Mouse (Mus musculus): ENCODE measurements around the gene Cfap43.
A peak's percentile ranks its signal among the peaks of the same experiment; 100 is the strongest.

The Cfap43 gene

DNA sequence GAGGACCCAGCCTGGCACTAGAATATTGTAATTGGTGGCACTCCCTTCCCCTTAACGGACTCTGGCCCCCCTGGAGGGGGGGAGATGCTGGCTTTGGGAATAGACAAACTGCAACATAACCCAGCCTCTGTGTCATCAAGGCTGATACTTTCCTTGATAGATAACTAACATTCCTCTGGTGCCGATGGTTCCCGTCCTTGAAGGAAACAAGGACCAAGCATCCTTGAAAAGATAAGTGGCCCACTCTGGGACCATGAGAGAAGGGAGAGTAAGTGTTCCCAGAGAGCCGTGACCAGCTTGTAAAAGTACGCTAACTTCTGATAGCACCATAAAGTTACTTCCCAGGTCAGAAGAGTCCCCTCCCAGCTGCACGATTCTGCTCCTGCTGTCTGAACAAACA is 196.6 kb downstream of the Cfap43 start:
- DNase-seq (ENCODE audit: inconsistent age in 2 of 2, low spot score in 1 of 2) = peak; percentile 20 to 62

DNA sequence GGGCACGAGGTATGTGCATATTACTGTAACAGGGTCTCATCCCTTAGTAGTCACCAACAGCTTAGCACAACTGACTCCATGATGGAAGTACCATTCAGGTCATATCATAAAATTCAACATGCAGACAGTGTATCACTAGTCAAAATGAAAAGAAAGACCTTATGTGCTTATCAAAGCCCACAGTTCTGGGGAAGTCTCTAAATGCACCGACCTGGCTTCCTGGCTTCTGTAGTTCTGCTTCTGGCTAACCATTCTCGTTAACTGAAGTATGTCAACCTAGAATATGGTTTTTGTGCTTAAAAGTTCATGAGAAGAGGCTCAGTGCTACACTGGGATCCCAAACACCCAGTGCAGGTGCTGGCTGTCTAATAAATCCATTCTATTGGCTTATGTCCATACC is 199.9 kb downstream of the Cfap43 start:
- DNase-seq (ENCODE audit: inconsistent age in 2 of 2, low spot score in 1 of 2) = no peak

- DNase-seq (ENCODE audit: inconsistent age in 2 of 2, low spot score in 1 of 2) = no peak
Observed at GRCm38 (mm10) chr19:47716144-47716543, 202.9 kb downstream of the Cfap43 start.

DNA sequence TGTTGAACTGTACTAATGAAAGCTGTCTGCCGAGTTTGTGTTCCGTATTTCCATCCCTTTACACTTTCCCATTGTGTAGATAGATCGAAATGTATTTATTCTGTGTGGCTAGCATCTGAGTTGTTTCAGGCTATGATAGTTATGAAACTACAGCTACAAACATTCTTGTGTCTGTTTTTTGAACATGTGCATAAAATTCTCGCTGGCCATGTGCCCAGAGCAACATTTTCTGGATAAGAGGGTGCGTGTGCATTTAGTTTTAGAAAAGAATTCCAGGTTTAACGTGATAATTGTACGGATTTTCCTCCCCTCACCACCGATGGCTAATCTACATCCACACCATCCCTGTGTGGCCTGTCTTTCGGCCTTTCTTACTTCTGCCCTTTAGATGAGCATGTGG is 205.6 kb downstream of the Cfap43 start:
- DNase-seq (ENCODE audit: inconsistent age in 2 of 2, low spot score in 1 of 2) = no peak

DNA sequence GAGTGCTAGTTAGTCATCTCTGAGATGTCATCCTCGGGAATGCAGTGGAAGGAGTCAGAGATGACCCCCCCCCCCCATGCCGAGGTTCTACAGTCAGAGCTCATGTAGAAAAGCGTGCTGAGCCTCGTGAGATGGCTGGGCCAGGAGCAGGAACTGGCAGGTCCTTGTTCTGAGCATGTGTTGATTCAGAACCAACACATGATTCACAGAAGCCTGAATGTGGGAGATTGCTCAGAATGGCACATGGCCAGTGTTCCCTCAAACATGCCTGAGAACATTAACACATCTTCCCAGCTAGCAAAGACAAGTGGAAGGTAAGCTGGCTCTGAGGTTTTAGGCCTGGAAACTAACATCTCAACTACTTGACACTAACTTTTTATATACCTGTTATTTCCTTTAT is 208.7 kb downstream of the Cfap43 start:
- no peak for DNase-seq (ENCODE audit: inconsistent age in 2 of 2, low spot score in 1 of 2)

DNA sequence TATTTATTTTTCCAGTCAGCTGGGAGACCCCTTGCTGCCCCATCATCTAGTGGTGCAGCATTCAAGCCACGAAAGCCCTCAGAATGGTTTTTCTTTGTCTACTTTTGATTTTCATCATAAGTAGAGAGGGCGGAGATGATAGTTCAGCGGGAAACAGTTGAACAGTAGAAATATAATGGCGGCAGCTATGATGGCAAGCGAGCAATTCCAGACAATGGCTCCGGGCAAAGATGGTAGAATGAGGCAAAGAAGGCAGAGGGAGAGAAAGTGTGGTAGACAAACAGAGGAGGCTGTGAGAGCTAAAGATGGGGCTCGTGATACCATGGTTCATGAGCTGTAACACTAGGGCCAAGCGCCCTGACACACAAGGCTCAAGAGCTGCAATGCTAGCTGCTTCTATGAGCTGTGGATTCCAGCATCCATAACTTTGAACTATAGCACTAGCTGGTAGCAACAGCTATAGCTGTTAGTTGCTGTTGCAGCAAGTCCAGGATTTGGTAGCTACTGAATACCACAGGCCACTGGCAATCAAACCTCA is 213.2 kb downstream of the Cfap43 start:
- DNase-seq (ENCODE audit: inconsistent age in 2 of 2, low spot score in 1 of 2) = no peak

DNA sequence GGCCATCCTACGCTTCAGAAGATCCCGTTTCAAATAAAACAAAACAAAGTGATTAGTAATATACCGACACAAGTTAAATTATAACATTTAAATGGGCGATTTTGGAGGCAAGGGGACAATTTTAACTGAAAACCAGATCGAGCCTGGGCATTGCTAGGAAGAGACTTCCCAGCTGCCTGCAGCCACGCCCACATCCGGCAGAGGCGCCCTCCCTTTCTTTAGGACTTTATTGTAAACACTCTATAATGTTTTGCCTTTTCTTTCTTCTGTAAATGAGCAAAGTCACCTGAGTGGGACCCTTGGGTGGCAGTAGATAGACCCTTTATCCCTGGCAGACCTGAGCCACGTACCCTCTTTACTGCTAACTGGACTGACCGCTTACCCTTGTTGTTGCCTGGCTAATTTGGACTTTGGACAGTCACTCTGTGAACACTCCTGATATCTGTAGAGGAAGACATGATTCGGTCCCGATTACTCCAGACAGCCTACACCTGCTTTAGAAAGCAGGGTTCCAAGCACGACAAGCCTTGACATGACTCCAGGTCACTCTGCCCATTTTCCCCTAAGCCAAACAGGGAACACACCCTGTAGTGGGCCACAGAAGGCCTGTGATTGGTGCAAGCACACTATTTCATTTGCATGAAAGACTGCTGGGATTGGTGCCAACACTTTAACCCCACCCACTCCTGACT is 213.9 kb downstream of the Cfap43 start:
- no peak for DNase-seq (ENCODE audit: inconsistent age in 2 of 2, low spot score in 1 of 2)

- no peak for DNase-seq (ENCODE audit: inconsistent age in 2 of 2, low spot score in 1 of 2)
Observed at GRCm38 (mm10) chr19:47700509-47700908, 218.6 kb downstream of the Cfap43 start.

- peak; percentile 74 to 87 for DNase-seq (ENCODE audit: inconsistent age in 2 of 2, low spot score in 1 of 2)
Observed at GRCm38 (mm10) chr19:47699743-47700142, 219.3 kb downstream of the Cfap43 start.

GRCm38 (mm10) chr19:47698266-47698665 is 220.8 kb downstream of the Cfap43 start:
- no peak for DNase-seq (ENCODE audit: inconsistent age in 2 of 2, low spot score in 1 of 2)

DNA sequence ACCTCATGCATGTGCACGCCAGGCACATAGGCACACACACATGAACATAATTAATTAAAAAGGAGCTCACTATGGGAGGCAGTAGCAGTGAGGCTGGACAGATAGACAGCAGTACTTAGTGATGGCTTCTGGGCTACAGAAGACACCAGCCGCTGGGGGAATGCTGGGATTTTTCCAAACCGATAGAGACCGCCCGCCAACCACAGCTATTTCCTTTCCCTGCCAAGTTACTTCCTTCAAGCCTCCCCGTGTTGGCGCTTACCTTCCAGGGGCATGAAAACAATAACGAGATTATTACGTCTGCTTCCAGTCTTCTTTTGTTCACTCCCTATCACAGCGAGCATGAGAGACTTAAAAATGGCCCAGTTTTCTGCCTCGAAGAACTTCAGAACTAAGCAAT is 222.0 kb downstream of the Cfap43 start:
- DNase-seq (ENCODE audit: inconsistent age in 2 of 2, low spot score in 1 of 2) = no peak

- no peak for DNase-seq (ENCODE audit: inconsistent age in 2 of 2, low spot score in 1 of 2)
Observed at GRCm38 (mm10) chr19:47696411-47696810, 222.7 kb downstream of the Cfap43 start.

DNA sequence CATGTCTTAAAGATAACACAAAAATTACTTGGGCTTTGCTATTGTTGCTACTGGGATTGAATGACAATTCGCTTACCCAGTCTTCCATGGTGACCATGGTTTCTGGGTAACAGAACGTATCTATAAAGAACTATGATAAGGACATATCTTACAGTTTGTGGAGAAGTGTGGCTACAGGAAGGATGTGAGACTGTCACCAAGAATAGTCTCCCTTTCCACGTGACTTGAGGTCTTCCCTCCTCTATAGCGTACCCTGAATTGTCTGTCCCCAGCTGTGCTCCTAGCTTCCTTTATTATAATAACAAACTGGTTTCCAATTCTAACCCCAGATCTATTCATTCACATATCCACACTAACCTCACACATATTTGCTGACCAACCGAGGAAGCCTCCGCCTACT is 223.4 kb downstream of the Cfap43 start:
- no peak for DNase-seq (ENCODE audit: inconsistent age in 2 of 2, low spot score in 1 of 2)

DNA sequence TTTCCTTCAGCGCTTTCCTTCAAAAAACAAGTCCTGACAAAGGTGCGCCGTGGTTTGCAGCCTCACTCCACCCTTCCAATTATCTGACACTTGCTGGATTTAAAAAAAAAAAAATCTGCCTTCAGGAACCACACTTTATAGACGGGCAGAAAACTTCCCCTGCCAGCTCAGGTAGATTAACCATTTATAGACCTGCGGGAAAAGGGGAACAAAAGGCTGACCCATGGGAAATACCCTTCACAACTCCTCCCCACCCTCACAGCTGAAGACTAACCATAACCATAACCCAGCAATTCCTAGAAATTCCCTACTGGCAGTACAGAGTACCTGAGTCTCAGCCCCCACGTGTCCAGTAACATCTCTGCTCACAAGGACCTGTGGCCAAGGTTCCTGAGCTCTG is 227.1 kb downstream of the Cfap43 start, which contains the start of gene Col17a1:
TSS of gene Col17a1 (minus strand) at position 101 of the 400 bp plus-strand sequence.
- DNase-seq (ENCODE audit: inconsistent age in 2 of 2, low spot score in 1 of 2) = no peak

DNA sequence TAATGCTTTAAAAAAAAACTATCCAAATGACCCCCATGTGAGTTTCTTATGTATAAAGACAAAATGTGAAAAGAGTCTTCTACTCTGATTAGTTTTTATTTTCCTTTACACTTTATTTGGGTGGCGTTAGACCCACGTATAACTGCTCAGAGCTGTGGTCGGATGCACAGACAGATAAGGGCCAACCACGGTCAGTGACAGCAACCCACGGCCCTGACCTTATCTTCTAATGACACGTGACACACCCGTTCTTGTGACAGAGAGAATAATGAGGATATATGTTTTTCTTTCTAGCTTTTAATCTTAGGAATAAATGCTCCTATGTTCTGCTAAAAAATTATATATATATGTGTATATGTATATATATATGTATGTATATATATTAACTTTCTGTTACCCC is 229.5 kb downstream of the Cfap43 start:
- peak in 1 of 2 experiments; percentile 49 for DNase-seq (ENCODE audit: inconsistent age in 2 of 2, low spot score in 1 of 2)

All from adrenal gland, adult (tissue).